Mouse (Mus musculus) hindbrain, postnatal 0 days (tissue): ENCODE measurements around the gene AC134908.4. TPM values are rescaled to one million over a fixed set of nuclear protein-coding genes. Genes with fewer than 3 reads are reported as not detected.
A peak's percentile ranks its signal among the peaks of the same experiment; 100 is the strongest.

Experiments used
- ATAC-seq: fragments of 200-750 bp; cut with Nextera tagmentation; 2 replicates; pipeline ENCODE4 v1.8.0; 2017; ENCODE audit warnings: mild to moderate bottlenecking, moderate TSS enrichment, moderate library complexity
- DNase-seq: peaks from one replicate; pipeline ENCODE4 v3.0.0-alpha.2; 2015; ENCODE audit warnings: low spot score
- H3K27ac ChIP-seq: fragments of 300-500 bp; sonication (generic); 2 replicates; pipeline ENCODE4 v1.5.1; 2014; ENCODE audit warnings: mild to moderate bottlenecking
- H3K27me3 ChIP-seq: fragments of 300-500 bp; sonication (generic); 2 replicates; pipeline ENCODE4 v1.6.1; 2014; ENCODE audit warnings: low read length, mixed read lengths; ENCODE audit not compliant: insufficient read depth
- H3K36me3 ChIP-seq: fragments of 300-500 bp; sonication (generic); 2 replicates; pipeline ENCODE4 v1.6.1; 2014; ENCODE audit warnings: low read length, mixed read lengths; ENCODE audit not compliant: insufficient read depth
- H3K4me1 ChIP-seq: fragments of 300-500 bp; sonication (generic); 2 replicates; pipeline ENCODE4 v1.6.1; 2014; ENCODE audit warnings: antibody characterized with exemption, low read length, mixed read lengths; ENCODE audit not compliant: insufficient read depth
- H3K4me2 ChIP-seq: fragments of 300-500 bp; sonication (generic); 2 replicates; pipeline ENCODE4 v1.6.1; 2014; ENCODE audit warnings: low read depth, mild to moderate bottlenecking, low read length, moderate library complexity, mixed read lengths
- H3K4me3 ChIP-seq: fragments of 300-500 bp; sonication (generic); 2 replicates; pipeline ENCODE4 v1.5.1; 2014; ENCODE audit warnings: low read length
- H3K9ac ChIP-seq: fragments of 300-500 bp; sonication (generic); replicated peaks from 2 replicates; pipeline ENCODE4 v1.6.1; 2014; ENCODE audit warnings: mild to moderate bottlenecking, low read length, moderate library complexity, mixed read lengths
- H3K9me3 ChIP-seq: fragments of 300-500 bp; sonication (generic); 2 replicates; pipeline ENCODE4 v1.6.1; 2016; ENCODE audit warnings: low read length, mixed read lengths
- CTCF ChIP-seq: IDR thresholded peaks from 2 replicates; pipeline ENCODE4 v1.5.1; 2016; ENCODE audit warnings: antibody characterized with exemption, control low read depth, low read depth
- WGBS: fragments of 180-500 bp; shearing (Covaris S2); extraction: QIAGEN DNeasy Blood & Tissue Kit; methylation state at CpG from one replicate; pipeline ENCODE4 v1.1.7; 2014; 5-methylcytosine and 5-hydroxymethylcytosine counted together
- polyA plus RNA-seq: library from polyadenylated mRNA; unstranded; fragments of >200 nt; fragmentation: Nextera tagmentation; extraction: Ambion mirVana; gene quantifications from 2 replicates; pipeline ENCODE4 v1.2.1, GENCODE M21; 2015
- total RNA-seq: library from RNA; depleted of rRNA; stranded (reverse); fragments of >200 nt; gene quantifications from 2 replicates; pipeline ENCODE4 v1.2.3, GENCODE M21; 2014

AC134908.4 gene
- total and polyA plus RNA-seq, 2 experiments from 2014 or later: 0.31 to 3.9 TPM

GRCm38 (mm10) chr17:25785281-25785745, 10.1 kb downstream of the AC134908.4 start, which contains the start of gene Haghl:
TSS of gene Haghl (minus strand) at chr17:25785673.
- Histone ChIP-seq H3K9me3 (no peaks in the 10 kb centered on the region), H3K27ac (peak within 1 kb of the TSS; percentile 87), H3K4me1 (peaks cover 9% of the 10 kb centered on the region), H3K9ac (peak within 1 kb of the TSS; percentile 78), H3K4me3 (peak within 1 kb of the TSS; percentile 71), H3K27me3 (no peaks in the 10 kb centered on the region), H3K36me3 (peaks cover 25% of the 10 kb centered on the region), H3K4me2 (peak within 1 kb of the TSS; percentile 91)
- ATAC-seq (peak; percentile 87), DNase-seq (peak; percentile 99)
- under 1% methylated on average over 23 of the region's 23 CpGs for WGBS
- TF ChIP-seq CTCF: peak; percentile 8; the same call in 1 of the 2 replicates

- Histone ChIP-seq H3K9ac (peak overlapping the region; percentile 78), H3K36me3 (peaks cover 22% of the 10 kb centered on the region), H3K27me3 (no peaks in the 10 kb centered on the region), H3K4me3 (peak overlapping the region; percentile 71), H3K9me3 (no peaks in the 10 kb centered on the region), H3K27ac (no peak overlapping the region; the same call in 1 of the 2 replicates), H3K4me2 (peak overlapping the region; percentile 91), H3K4me1 (peaks cover 9% of the 10 kb centered on the region)
- no peak for DNase-seq
- no peak for TF ChIP-seq CTCF
- WGBS: 71% methylated on average over 15 of the region's 15 CpGs
- ATAC-seq: no peak
Measured at GRCm38 (mm10) chr17:25783861-25784574, 11.4 kb downstream of the AC134908.4 start.

- Histone ChIP-seq H3K4me1 (peaks cover 9% of the 10 kb centered on the region), H3K4me3 (no peak overlapping the region), H3K4me2 (no peak overlapping the region), H3K9me3 (no peaks in the 10 kb centered on the region), H3K27ac (no peak overlapping the region), H3K27me3 (no peaks in the 10 kb centered on the region), H3K9ac (no peak overlapping the region), H3K36me3 (peaks cover 22% of the 10 kb centered on the region)
- DNase-seq (no peak), ATAC-seq (no peak)
- TF ChIP-seq CTCF: no peak
- 49% methylated on average over 7 of the region's 7 CpGs for WGBS
Measured at GRCm38 (mm10) chr17:25783086-25783485, 12.4 kb downstream of the AC134908.4 start.

- WGBS: 80% methylated on average over 6 of the region's 6 CpGs
Measured at GRCm38 (mm10) chr17:25781339-25781738, 14.1 kb downstream of the AC134908.4 start.

GRCm38 (mm10) chr17:25777948-25778347, 17.5 kb downstream of the AC134908.4 start:
- Histone ChIP-seq H3K9me3 (no peaks in the 10 kb centered on the region), H3K9ac (no peak overlapping the region), H3K4me2 (no peak overlapping the region), H3K27me3 (no peaks in the 10 kb centered on the region), H3K27ac (no peak overlapping the region), H3K4me1 (peaks cover 7% of the 10 kb centered on the region; the same call in 1 of the 2 replicates), H3K4me3 (no peak overlapping the region), H3K36me3 (peaks cover 21% of the 10 kb centered on the region)
- no peak for TF ChIP-seq CTCF
- 96% methylated on average over 5 of the region's 5 CpGs for WGBS
- ATAC-seq (no peak), DNase-seq (no peak)

More at GRCm38 (mm10) chr17:25781339-25781738, 14.1 kb downstream of the AC134908.4 start:
- Histone ChIP-seq H3K4me3 (no peak overlapping the region), H3K27me3 (no peaks in the 10 kb centered on the region), H3K9ac (no peak overlapping the region), H3K4me2 (no peak overlapping the region), H3K4me1 (peaks cover 9% of the 10 kb centered on the region), H3K27ac (no peak overlapping the region), H3K9me3 (no peaks in the 10 kb centered on the region), H3K36me3 (peaks cover 22% of the 10 kb centered on the region)
- TF ChIP-seq CTCF: no peak
- DNase-seq (no peak), ATAC-seq (no peak)

- Histone ChIP-seq H3K27ac (no peak overlapping the region), H3K27me3 (no peaks in the 10 kb centered on the region), H3K4me1 (peaks cover 7% of the 10 kb centered on the region; the same call in 1 of the 2 replicates), H3K9me3 (no peaks in the 10 kb centered on the region), H3K4me2 (no peak overlapping the region), H3K9ac (no peak overlapping the region), H3K36me3 (0 out of 2 replicates have a peak, but pooled peaks cover 4% of the 10 kb centered on the region), H3K4me3 (no peak overlapping the region)
- ATAC-seq: no peak
- TF ChIP-seq CTCF: no peak
- no peak for DNase-seq
- WGBS: 85% methylated on average over 10 of the region's 10 CpGs
Measured at GRCm38 (mm10) chr17:25775318-25776062, 20.0 kb downstream of the AC134908.4 start.
